28 mouse cellular contexts compared by ENCODE assay signal in genomic region chr2:118562015-118562414, GRCm38 (mm10). TPM values are rescaled to one million over a fixed set of nuclear protein-coding genes. Genes with fewer than 3 reads are reported as not detected.
DNase-seq lines count a peak whose midpoint lies in the region; ATAC-seq and TF ChIP-seq lines count a peak whose summit lies in the region.
"Had no signal": no experiment of that assay in that cellular context is flagged by ENCODE, and none has a peak within 500 bp of the region (broad histone marks: within the 10 kb centered on the region; RNA-seq: fewer than 3 reads in every experiment).

No protein-coding gene starts in this region.

- TF ChIP-seq POLR2A in heart, adult 2 months (IDR thresholded peaks at IDR 0.05; ENCODE audit: insufficient read depth, low read depth, low read length), result no peak
- no peak for TF ChIP-seq POLR2A in small intestine, adult 2 months (IDR thresholded peaks at IDR 0.05; ENCODE audit: low read depth, low read length)

- DNase-seq in heart, adult 2 months, result no peak
- no peak for DNase-seq in heart, adult 8-10 months (ENCODE audit: low spot score)
- peak; percentile 58 to 65 for DNase-seq in B cell, adult 2 months
- no peak for DNase-seq in gastrocnemius, postnatal 25 days
- DNase-seq: adrenal gland, adult 8-10 months; cerebellum, adult 11 months; cerebellum, postnatal 14 days; kidney, postnatal 4 days; lung, adult 2 months; lung, postnatal 14 days; right cerebral cortex, adult 18-20 months; thymus, adult 2 months had no signal

- H3K27ac ChIP-seq in heart, adult 2 months, result peak overlapping the region; percentile 61
- H3K27ac ChIP-seq in small intestine, adult 2 months (ENCODE audit: insufficient read depth, low read depth, low read length), result 0 out of 2 replicates have a peak overlapping the region, but pooled peaks have one; percentile 34
- H3K27ac ChIP-seq: forebrain, embryonic 12.5 days; hindbrain, embryonic 12.5 days; kidney, embryonic 15.5 days; limb, embryonic 12.5 days; liver, embryonic 12.5 days; midbrain, embryonic 15.5 days; neural tube, embryonic 13.5 days; stomach, embryonic 15.5 days had no signal

- intact Hi-C loops in heart, adult 2 months (cut with DNase I), result no loop called here

- peak; percentile 62 for ATAC-seq in granulocyte monocyte progenitor cell, adult 5-6 weeks (replicated peaks; ENCODE audit: poor library complexity, severe bottlenecking)
- ATAC-seq in erythroid progenitor cell, adult 5-6 weeks (replicated peaks; ENCODE audit: low FRiP score, poor library complexity, severe bottlenecking), result no peak
- ATAC-seq: intestine, postnatal 0 days; liver, embryonic 12.5 days; midbrain, embryonic 15.5 days; Patski had no signal

- no peak for TF ChIP-seq CTCF in heart, adult 2 months (IDR thresholded peaks at IDR 0.05)
- no peak for TF ChIP-seq CTCF in small intestine, adult 2 months (IDR thresholded peaks at IDR 0.05; ENCODE audit: extremely low read depth, insufficient read length, insufficient replicate concordance, low read depth, low read length)

- no peaks in the 10 kb centered on the region for H3K79me2 ChIP-seq in heart, adult 2 months (replicated peaks; ENCODE audit: control insufficient read depth, insufficient read depth, low read length)

- no peak for TF ChIP-seq EP300 in heart, adult 2 months (IDR thresholded peaks at IDR 0.05; ENCODE audit: insufficient read depth, low read depth, low read length)

- H3K4me3 ChIP-seq in heart, adult 2 months, result no peak overlapping the region
- no peak overlapping the region for H3K4me3 ChIP-seq in small intestine, adult 2 months (ENCODE audit: low read depth, low read length)
- H3K4me3 ChIP-seq: forebrain, embryonic 12.5 days; hindbrain, embryonic 12.5 days; kidney, embryonic 15.5 days; limb, embryonic 12.5 days; liver, embryonic 12.5 days; midbrain, embryonic 15.5 days; myocyte; neural tube, embryonic 13.5 days; stomach, embryonic 15.5 days had no signal

- H3K27me3 ChIP-seq in heart, adult 2 months (ENCODE audit: control insufficient read depth, insufficient read depth, low read length), result no peaks in the 10 kb centered on the region
- no peaks in the 10 kb centered on the region for H3K27me3 ChIP-seq in small intestine, adult 2 months (ENCODE audit: control insufficient read depth, insufficient read depth, low read length)
- H3K27me3 ChIP-seq: CH12.LX; forebrain, embryonic 12.5 days; hindbrain, embryonic 12.5 days; kidney, embryonic 15.5 days; limb, embryonic 12.5 days; liver, embryonic 12.5 days; midbrain, embryonic 15.5 days; neural tube, embryonic 13.5 days; Patski; stomach, embryonic 15.5 days had no signal

- peaks cover 6% of the 10 kb centered on the region for H3K4me1 ChIP-seq in heart, adult 2 months (ENCODE audit: control insufficient read depth, insufficient read depth, low read length)
- H3K4me1 ChIP-seq in small intestine, adult 2 months (ENCODE audit: control insufficient read depth, insufficient read depth, insufficient read length, low read length), result no peaks in the 10 kb centered on the region; the same call in 1 of the 2 replicates
- H3K4me1 ChIP-seq: forebrain, embryonic 12.5 days; hindbrain, embryonic 12.5 days; kidney, embryonic 15.5 days; limb, embryonic 12.5 days; liver, embryonic 12.5 days; midbrain, embryonic 15.5 days; neural tube, embryonic 13.5 days; stomach, embryonic 15.5 days had no signal

- no peak overlapping the region for H3K9ac ChIP-seq in heart, adult 2 months (ENCODE audit: low read depth, low read length)
- H3K9ac ChIP-seq: forebrain, embryonic 12.5 days; hindbrain, embryonic 12.5 days; kidney, embryonic 15.5 days; limb, embryonic 12.5 days; liver, embryonic 12.5 days; midbrain, embryonic 15.5 days; neural tube, embryonic 13.5 days; stomach, embryonic 15.5 days had no signal

- no peaks in the 10 kb centered on the region for H3K36me3 ChIP-seq in heart, adult 2 months (ENCODE audit: control insufficient read depth, insufficient read depth, low read length)
- peaks cover 1% of the 10 kb centered on the region; the same call in 1 of the 2 replicates for H3K36me3 ChIP-seq in small intestine, adult 2 months (ENCODE audit: control insufficient read depth, insufficient read depth, low read length)
- H3K36me3 ChIP-seq: forebrain, embryonic 12.5 days; G1E; hindbrain, embryonic 12.5 days; kidney, embryonic 15.5 days; liver, embryonic 12.5 days; midbrain, embryonic 15.5 days; neural tube, embryonic 13.5 days; stomach, embryonic 15.5 days had no signal

- WGBS in heart, adult 2 months, result 80% methylated on average over 4 of the region's 4 CpGs
- 87% methylated on average over 4 of the region's 4 CpGs for WGBS in small intestine, adult 2 months

RNA-seq across cellular contexts. Expression of gene Bmf, which starts 12.5 kb away (rescaled TPM):
- 1 to 10 TPM; 5.5 to 7.0 TPM for total RNA-seq in heart, adult 2 months (2021)
- 2.9 and 5.7 TPM in 2 replicates for polyA plus RNA-seq in heart, adult 2 months (2012; rRNA removed)
- 1 to 10 TPM; 2.8 to 9.8 (median 7.7) TPM for total RNA-seq in heart, adult 8-10 months (2022)
- total RNA-seq in granulocyte monocyte progenitor cell, adult 5-6 weeks (2014; fragmentation: Nextera tagmentation), result 0.52 and 6.0 TPM in 2 replicates
- total RNA-seq in granulocyte monocyte progenitor cell, adult 5-6 weeks (2017), result 0.21 and 0.60 TPM in 2 replicates
- polyA plus RNA-seq in small intestine, adult 2 months (2012; rRNA removed), result 4.1 and 10.3 TPM in 2 replicates
- 2.1 and 3.2 TPM in 2 replicates for total RNA-seq in erythroid progenitor cell, adult 5-6 weeks (2015; ENCODE audit: low replicate concordance)
- total RNA-seq in erythroid progenitor cell, adult 5-6 weeks (2017; ENCODE audit: low replicate concordance), result 1.0 and 5.9 TPM in 2 replicates
- total RNA-seq in gastrocnemius, postnatal 25 days (2021), result 1 to 10 TPM; 3.4 to 4.7 TPM
- polyA plus RNA-seq: G1E had no signal

RNA-seq across cellular contexts. Expression of gene Bub1b, which starts 36.0 kb away (rescaled TPM):
- total RNA-seq in heart, adult 2 months (2021), result 1 to 10 TPM in 1 of 2 experiments, under 1 TPM in 1; 0.65 to 1.8 TPM
- polyA plus RNA-seq in heart, adult 2 months (2012; rRNA removed), result 0.25 and 1.1 TPM in 2 replicates
- under 1 TPM; 0.56 to 0.94 (median 0.60) TPM for total RNA-seq in heart, adult 8-10 months (2022)
- total RNA-seq in granulocyte monocyte progenitor cell, adult 5-6 weeks (2014; fragmentation: Nextera tagmentation), result 30.5 and 39.4 TPM in 2 replicates
- 101 and 117 TPM in 2 replicates for total RNA-seq in granulocyte monocyte progenitor cell, adult 5-6 weeks (2017)
- polyA plus RNA-seq in small intestine, adult 2 months (2012; rRNA removed), result 2.2 and 4.1 TPM in 2 replicates
- total RNA-seq in erythroid progenitor cell, adult 5-6 weeks (2015; ENCODE audit: low replicate concordance), result 118 and 120 TPM in 2 replicates
- total RNA-seq in erythroid progenitor cell, adult 5-6 weeks (2017; ENCODE audit: low replicate concordance), result 270 and 278 TPM in 2 replicates
- total RNA-seq in gastrocnemius, postnatal 25 days (2021), result 1 to 10 TPM; 1.0 to 1.2 TPM

Comparison
In these comparisons a context has a peak if more than half of its experiments do, and no peak if none do; other contexts are left out.
1. DNase-seq: peak in B cell, adult 2 months (2 of 2); none in heart, adult 2 months (0 of 2), heart, adult 8-10 months (single experiment) and gastrocnemius, postnatal 25 days (single experiment).
2. RNA of gene Bub1b, which starts 36.0 kb away (total RNA-seq): 118 to 278 TPM in erythroid progenitor cell, adult 5-6 weeks and 30.5 to 117 TPM in granulocyte monocyte progenitor cell, adult 5-6 weeks; 0.65 to 1.8 TPM in heart, adult 2 months, 1.0 to 1.2 TPM in gastrocnemius, postnatal 25 days and 0.56 to 0.94 TPM in heart, adult 8-10 months; every median in the first group is over 10 times any median in the second.